Mouse (Mus musculus) activated CD4-positive, CD25-positive, alpha-beta regulatory T cell, adult 4 months (primary cell): ENCODE measurements at regions not wholly inside any gene's neighbourhood (a gene's known extent, or its start where the extent isn't known, plus 50 kb on each side); places are given as distances from the start of the nearest gene placed in this dataset.

Experiments
- ATAC-seq: one replicate; pipeline ENCODE4 v1.8.0; 2017

- peak; percentile 100 for ATAC-seq
Measured at GRCm38 (mm10) chr1:102628061-102628460, 2140.3 kb upstream of the Cdh20 start.

GRCm38 (mm10) chr1:102644379-102644778 is 2123.9 kb upstream of the Cdh20 start:
- no peak for ATAC-seq

- no peak for ATAC-seq
Measured at GRCm38 (mm10) chr1:102687367-102688070, 2080.8 kb upstream of the Cdh20 start.

GRCm38 (mm10) chr1:102716459-102716858 is 2051.9 kb upstream of the Cdh20 start:
- ATAC-seq = no peak

- no peak for ATAC-seq
Measured at GRCm38 (mm10) chr1:102733991-102734390, 2034.3 kb upstream of the Cdh20 start.

- ATAC-seq = no peak
Measured at GRCm38 (mm10) chr1:102735392-102735791, 2032.9 kb upstream of the Cdh20 start.

GRCm38 (mm10) chr1:102757941-102758340 is 2010.4 kb upstream of the Cdh20 start:
- ATAC-seq = no peak
